Mouse (Mus musculus) layer of hippocampus, postnatal 10 days (tissue): Measurements from ENCODE around the gene Enoph1. TPM values are rescaled to one million over a fixed set of nuclear protein-coding genes. Genes with fewer than 3 reads are reported as not detected.

Experiments used
- total RNA-seq, 2 experiments: library from RNA; stranded (reverse); gene quantifications; 2 replicates each; pipeline ENCODE4 v1.2.3; 2021

Enoph1 gene
- total RNA-seq, 2 experiments from 2014 or later, result 54.4 to 58.7 TPM

Other genes with a start within 250 kb of the Enoph1 start
- under 1 TPM; 0.54 to 0.78 TPM for gene Vamp9, start 133.7 kb upstream of the Enoph1 start, total RNA-seq
- gene Hnrnpd, start 61.0 kb upstream of the Enoph1 start, total RNA-seq, result 100 to 1,000 TPM; 279 to 297 TPM
- gene 4930524J08Rik, start 60.9 kb upstream of the Enoph1 start, total RNA-seq, result 1 to 10 TPM; 2.0 to 2.3 TPM
- gene Hnrnpdl, start 321 bp upstream of the Enoph1 start, total RNA-seq, result 100 to 1,000 TPM; 200 to 236 TPM
- gene Tmem150c, start 119.8 kb downstream of the Enoph1 start, total RNA-seq, result 10 to 100 TPM; 69.3 to 71.6 TPM